Mouse (Mus musculus) CD4-positive helper T cell, adult 2 months (primary cell): ENCODE results near the gene Polr3g.
"Not testable (repeated sequence)": the region's sequence is repeated elsewhere in the genome, so short reads cannot be mapped to it uniquely, and the experiment has no call there.

Experiments used
- DNase-seq: peaks from one replicate; pipeline ENCODE4 v3.0.0-alpha.2; 2012; ENCODE audit warnings: low read depth, missing footprints, low spot score

Polr3g gene

DNA sequence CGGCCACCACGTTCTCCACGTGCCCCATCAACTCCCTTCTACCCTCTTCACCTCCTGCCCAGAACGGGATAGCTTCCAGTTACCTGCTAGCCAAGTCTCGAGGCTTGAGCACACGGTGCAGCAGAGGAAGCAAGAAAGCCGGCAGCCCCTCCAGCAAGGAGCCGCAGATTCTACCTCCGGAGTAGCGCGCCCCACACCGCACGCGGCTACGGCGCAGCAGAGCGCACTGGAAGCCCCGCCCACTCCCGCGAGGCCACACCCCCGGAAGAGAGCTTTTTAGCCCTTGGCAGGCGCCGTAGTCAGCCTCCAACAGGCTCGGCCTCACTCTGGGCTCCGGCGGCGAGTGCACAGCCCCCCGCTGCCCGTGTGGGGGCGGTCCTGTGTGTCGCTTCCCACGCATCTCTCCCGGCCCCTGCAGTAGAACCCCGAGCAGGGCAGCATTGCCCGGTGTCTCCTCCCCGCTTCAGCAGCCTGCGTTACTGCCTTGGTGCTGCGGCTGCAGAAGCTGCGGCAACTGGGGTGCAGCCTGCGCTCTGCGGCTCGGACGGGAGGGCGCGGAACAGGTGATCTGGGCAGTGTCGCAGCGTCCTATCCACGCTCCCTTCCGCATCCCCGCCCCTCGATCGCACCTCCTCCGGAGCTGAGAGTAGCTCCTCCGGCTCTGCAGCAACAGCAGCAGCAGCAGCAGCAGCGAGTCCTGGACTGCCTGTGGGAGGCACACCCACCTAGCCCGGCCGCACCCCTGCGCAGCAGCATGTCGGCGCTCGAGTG is at the start of gene Polr3g, which contains the start of gene Mblac2:
Gene Polr3g, minus strand, starts transcription at position 239 of the 771 bp plus-strand sequence.
Gene Mblac2, plus strand, starts transcription at position 567 of the 771 bp plus-strand sequence.
- peak; percentile 96 for DNase-seq

DNA sequence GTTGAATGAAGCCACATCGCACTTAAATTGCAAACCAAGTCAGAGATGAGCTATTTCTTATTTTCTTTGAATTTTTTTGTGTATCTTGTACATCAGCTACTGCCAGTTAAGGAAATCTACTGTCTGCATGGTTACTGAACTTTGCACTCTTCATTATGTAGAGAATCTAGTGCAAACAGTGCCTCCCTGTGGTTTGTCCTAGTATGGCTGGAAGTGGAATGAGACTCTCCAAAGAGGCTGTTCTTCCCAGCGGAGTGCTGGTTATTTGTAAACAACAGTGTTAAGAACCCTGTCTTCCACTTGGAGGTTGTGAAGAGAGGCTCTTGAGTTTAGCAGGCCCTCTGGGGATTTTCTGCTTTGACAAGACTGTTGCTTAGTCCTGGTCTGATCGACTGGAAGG is 49.6 kb upstream of the Polr3g start:
- peak; percentile 23 for DNase-seq

DNA sequence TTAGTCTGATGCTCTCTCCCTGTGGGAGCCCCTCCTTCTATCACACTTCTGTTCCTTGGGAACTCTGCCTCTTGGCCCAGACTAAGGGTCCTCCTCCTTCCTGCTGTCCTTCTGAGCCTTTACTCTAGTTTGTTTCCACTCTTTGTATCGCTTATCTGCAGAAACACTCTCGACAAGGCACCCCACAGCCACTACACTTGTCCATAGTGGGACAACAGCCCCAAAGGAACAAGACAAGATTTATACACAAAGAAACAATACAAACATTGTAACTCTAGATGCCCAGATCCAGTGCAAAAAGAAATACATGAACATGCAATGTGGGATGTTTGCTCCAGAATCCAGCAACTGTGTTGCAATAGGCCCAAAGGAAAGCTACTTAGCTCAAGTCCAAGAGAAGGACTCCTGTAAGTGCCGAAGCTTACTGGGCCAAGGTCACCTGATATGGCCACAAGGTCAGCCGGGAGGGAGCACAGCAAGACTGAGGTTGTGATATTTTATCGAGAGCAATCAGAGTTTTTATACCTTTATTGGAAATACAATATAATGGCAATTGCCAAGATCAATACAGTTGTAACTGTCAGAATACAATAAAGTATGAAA is 46.3 kb upstream of the Polr3g start:
- no peak for DNase-seq

DNA sequence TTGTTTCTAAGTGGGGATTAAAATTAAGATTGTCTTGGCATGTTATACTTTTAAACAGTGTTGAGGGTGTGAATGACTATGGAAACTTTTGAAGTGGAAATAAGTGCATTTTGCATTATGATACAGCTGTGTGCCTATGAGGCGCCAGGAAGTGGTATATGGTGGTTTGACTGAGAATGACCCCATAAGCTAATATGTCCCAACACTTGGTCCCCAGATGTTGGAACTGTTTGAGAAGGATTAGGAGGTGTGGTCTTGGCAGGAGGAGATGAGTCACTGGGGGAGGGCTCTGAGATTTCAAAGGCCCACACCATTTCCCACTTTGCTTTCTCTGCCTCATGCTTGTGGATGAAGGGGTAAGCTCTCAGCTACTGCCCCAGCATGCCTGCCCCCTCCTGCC is 44.5 kb upstream of the Polr3g start:
- DNase-seq: no peak

DNA sequence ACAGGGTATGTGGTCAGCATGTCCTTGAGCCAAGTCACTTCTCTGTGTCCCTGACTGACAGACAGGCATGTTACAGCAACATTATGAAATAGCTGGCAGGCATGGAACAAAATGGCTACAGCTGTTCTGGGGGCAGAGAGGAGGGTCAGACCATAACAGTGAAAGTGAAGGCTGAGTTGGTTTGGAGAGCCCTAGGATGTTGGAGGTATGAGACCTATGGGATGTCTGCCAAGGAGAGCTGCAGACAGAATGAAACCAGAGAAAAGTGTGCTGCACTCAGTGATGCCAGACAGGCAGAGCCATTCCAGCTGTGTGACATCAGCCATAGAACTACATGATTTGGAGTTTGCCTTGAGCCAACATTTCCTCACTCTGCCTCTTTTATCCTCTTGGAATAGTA is 44.1 kb upstream of the Polr3g start:
- no peak for DNase-seq

DNA sequence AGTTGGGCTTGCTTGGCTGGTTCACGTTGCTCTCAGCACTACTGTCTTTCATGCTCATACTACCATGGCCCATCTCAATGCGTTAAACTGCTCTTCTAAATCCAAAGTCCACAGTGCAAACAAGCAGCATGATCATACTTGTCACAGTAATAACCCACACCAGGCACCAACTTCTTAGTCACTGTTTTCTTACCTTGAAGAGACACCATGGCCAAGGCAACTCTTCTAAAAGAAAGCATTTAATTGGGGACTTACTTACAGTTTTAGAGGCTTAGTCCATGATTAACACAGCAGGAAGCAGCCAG is 33.2 kb upstream of the Polr3g start:
- DNase-seq: no peak

DNA sequence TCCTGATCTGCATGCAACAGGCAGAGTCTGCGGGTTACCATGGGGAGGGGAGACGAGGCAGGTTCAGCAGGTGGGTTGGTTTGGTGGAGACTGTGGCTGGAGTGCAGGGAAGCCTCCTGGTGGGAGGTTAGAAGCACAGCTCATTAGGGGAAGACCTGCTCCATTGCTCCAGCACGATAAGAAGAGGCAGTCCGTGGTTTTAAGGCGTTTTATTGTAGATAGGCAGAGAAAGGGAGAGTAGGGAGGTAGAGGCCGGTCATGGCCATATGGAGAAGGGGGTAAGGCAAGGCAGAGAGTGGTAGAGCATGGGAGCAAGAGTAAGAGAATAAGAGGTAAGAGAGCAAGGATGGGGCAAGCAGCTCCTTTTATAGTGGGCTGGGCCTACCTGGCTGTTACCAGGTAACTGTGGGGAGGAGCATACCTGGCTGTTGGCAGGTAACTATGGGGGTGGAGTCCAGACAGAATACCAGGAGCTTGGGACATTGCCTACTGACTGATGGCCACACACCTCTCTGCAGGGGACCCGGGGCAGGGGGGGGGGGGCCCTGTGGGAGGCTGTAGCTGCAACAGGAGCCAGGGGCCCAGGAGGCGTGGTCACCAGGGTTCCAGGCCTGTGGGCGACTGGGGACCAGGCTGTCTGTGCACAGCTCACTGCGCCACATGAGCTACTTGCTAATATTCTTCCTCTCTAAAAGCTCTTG is 32.7 kb upstream of the Polr3g start:
- no peak for DNase-seq

- no peak for DNase-seq
These were observed 30.1 kb upstream of the Polr3g start for GRCm38 (mm10) chr13:81740898-81741297.

GRCm38 (mm10) chr13:81736606-81737005 is 25.8 kb upstream of the Polr3g start:
- no peak for DNase-seq

- no peak for DNase-seq
These were observed 19.5 kb upstream of the Polr3g start for GRCm38 (mm10) chr13:81730362-81730761.

- no peak for DNase-seq
These were observed 18.3 kb upstream of the Polr3g start for GRCm38 (mm10) chr13:81729102-81729501.

- not testable (repeated sequence) for DNase-seq
These were observed 17.3 kb upstream of the Polr3g start for GRCm38 (mm10) chr13:81728141-81728540.

DNA sequence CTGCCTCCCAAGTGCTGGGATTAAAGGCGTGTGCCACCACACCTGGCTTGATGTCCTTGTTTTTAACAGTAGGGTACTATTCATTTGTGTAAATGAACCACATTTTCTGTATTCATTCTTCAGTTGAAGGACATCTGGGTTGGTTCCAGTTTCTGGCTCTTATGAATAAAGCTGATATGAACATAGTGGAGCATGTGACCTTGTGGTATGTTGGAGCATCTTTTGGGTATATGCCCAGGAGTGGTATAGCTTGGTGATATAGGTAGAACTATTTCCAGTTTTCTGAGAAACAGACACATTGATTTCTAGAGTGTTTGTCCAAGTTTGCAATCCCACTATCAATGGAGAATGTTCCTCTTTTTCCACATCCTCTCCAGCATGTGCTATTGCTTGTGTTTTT is 3.1 kb upstream of the Polr3g start:
- no peak for DNase-seq

- no peak for DNase-seq
These were observed 946 bp upstream of the Polr3g start for GRCm38 (mm10) chr13:81711546-81712371.

- DNase-seq: no peak
These were observed 547 bp downstream of the Polr3g start for GRCm38 (mm10) chr13:81710266-81710665.

GRCm38 (mm10) chr13:81709805-81710204 is 1.0 kb downstream of the Polr3g start:
- DNase-seq: no peak

- no peak for DNase-seq
These were observed 4.5 kb downstream of the Polr3g start for GRCm38 (mm10) chr13:81706311-81706710.

GRCm38 (mm10) chr13:81703621-81704020 is 7.2 kb downstream of the Polr3g start:
- DNase-seq: no peak

- no peak for DNase-seq
These were observed 7.7 kb downstream of the Polr3g start for GRCm38 (mm10) chr13:81703148-81703547.

DNA sequence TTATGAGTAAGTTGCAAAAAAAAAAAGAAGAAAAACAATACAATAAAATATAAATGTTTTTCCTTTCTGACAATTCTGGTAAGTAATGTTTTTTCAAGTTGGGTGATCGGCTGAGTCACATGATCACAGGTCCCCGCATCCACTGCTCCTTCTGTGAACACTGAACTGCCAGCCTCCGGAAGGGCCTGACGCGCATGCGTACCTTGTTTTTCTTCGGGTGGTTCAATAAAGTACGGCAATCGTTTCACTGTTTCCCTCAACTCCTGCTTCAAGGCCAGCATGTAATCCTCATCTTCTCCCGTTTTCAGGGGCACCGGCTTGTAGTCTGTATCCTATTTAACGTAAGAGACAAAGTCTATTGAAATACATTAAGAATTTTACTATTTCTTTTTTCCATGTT is 16.4 kb downstream of the Polr3g start:
- no peak for DNase-seq

GRCm38 (mm10) chr13:81691606-81692005 is 19.2 kb downstream of the Polr3g start:
- DNase-seq: no peak

DNA sequence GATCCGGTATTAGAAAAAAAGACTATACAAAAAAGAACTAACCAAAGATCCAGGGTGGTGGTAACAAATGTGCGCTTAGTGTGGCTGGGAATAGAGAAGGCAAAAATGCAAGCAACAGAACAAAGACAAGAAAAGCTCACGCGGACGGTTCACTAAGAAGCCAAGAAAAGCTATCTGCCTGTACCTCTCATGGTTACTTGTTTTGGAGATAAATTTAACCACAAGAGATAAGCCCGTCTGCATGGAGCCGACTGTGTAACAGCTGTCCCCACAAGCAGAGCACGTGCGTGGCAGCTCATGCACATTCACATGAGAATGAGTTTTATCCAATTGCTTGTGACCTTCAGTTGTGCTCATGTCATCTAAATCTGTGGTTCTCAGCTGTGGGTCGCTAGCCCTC is 20.3 kb downstream of the Polr3g start:
- DNase-seq: peak; percentile 16
